Mouse (Mus musculus) midbrain, postnatal 0 days (tissue): ENCODE results near the gene Tenm2. TPM values are rescaled to one million over a fixed set of nuclear protein-coding genes. Genes with fewer than 3 reads are reported as not detected.

ENCODE experiments used
- ATAC-seq: fragments of 200-750 bp; cut with Nextera tagmentation; 2 replicates; pipeline ENCODE4 v1.8.0; 2017; ENCODE audit warnings: moderate number of reproducible peaks, mild to moderate bottlenecking, moderate TSS enrichment, moderate library complexity; ENCODE audit not compliant: low FRiP score
- DNase-seq: peaks from one replicate; pipeline ENCODE4 v3.0.0-alpha.2; 2015; ENCODE audit warnings: low spot score
- H3K27ac ChIP-seq: fragments of 300-500 bp; sonication (generic); 2 replicates; pipeline ENCODE4 v1.5.1; 2014; ENCODE audit warnings: low read depth, mild to moderate bottlenecking, low read length, mixed read lengths
- H3K27me3 ChIP-seq: fragments of 300-500 bp; sonication (generic); 2 replicates; pipeline ENCODE4 v1.6.1; 2014; ENCODE audit warnings: low read length, control low read depth, mixed read lengths; ENCODE audit not compliant: insufficient read depth
- H3K36me3 ChIP-seq: fragments of 300-500 bp; sonication (generic); 2 replicates; pipeline ENCODE4 v1.6.1; 2014; ENCODE audit warnings: low read length, control low read depth, mixed read lengths; ENCODE audit not compliant: insufficient read depth
- H3K4me1 ChIP-seq: fragments of 300-500 bp; sonication (generic); 2 replicates; pipeline ENCODE4 v1.6.1; 2014; ENCODE audit warnings: mild to moderate bottlenecking, control low read depth, antibody characterized with exemption, low read length, mixed read lengths; ENCODE audit not compliant: insufficient read depth
- H3K4me2 ChIP-seq: fragments of 300-500 bp; sonication (generic); 2 replicates; pipeline ENCODE4 v1.6.1; 2014; ENCODE audit warnings: low read depth, mild to moderate bottlenecking, low read length, mixed read lengths; ENCODE audit not compliant: poor library complexity, severe bottlenecking
- H3K4me3 ChIP-seq: fragments of 300-500 bp; sonication (generic); 2 replicates; pipeline ENCODE4 v1.5.1; 2014; ENCODE audit warnings: low read depth, mild to moderate bottlenecking, low read length, moderate library complexity
- H3K9ac ChIP-seq: fragments of 300-500 bp; sonication (generic); replicated peaks from 2 replicates; pipeline ENCODE4 v1.6.1; 2014; ENCODE audit warnings: mild to moderate bottlenecking, low read length, moderate library complexity, mixed read lengths; ENCODE audit not compliant: poor library complexity, severe bottlenecking
- H3K9me3 ChIP-seq: fragments of 300-500 bp; sonication (generic); 2 replicates; pipeline ENCODE4 v1.6.1; 2016; ENCODE audit warnings: low read length, control low read depth
- CTCF ChIP-seq: IDR thresholded peaks from 2 replicates; pipeline ENCODE4 v1.5.1; 2016; ENCODE audit warnings: antibody characterized with exemption, mild to moderate bottlenecking
- WGBS: fragments of 180-500 bp; shearing (Covaris S2); extraction: QIAGEN DNeasy Blood & Tissue Kit; methylation state at CpG from one replicate; pipeline ENCODE4 v1.1.7; 2014; 5-methylcytosine and 5-hydroxymethylcytosine counted together
- polyA plus RNA-seq: library from polyadenylated mRNA; unstranded; fragments of >200 nt; fragmentation: Nextera tagmentation; extraction: Ambion mirVana; gene quantifications from 2 replicates; pipeline ENCODE4 v1.2.1, GENCODE M21; 2015
- total RNA-seq: library from RNA; depleted of rRNA; stranded (reverse); fragments of >200 nt; gene quantifications from 2 replicates; pipeline ENCODE4 v1.2.3, GENCODE M21; 2014

Gene Tenm2
- total and polyA plus RNA-seq, 2 experiments from 2014 or later, result 62.6 to 138 TPM

- TF ChIP-seq CTCF, result no peak
- H3K4me3 ChIP-seq, result no peak overlapping the region
- DNase-seq (no peak), ATAC-seq (no peak)
- no peaks in the 10 kb centered on the region for H3K4me1 ChIP-seq
- no peaks in the 10 kb centered on the region for H3K27me3 ChIP-seq
- no peaks in the 10 kb centered on the region for H3K9me3 ChIP-seq
- H3K27ac ChIP-seq, result no peak overlapping the region
- WGBS, result 90% methylated on average over 5 of the region's 5 CpGs
- no peaks in the 10 kb centered on the region for H3K36me3 ChIP-seq
- H3K4me2 ChIP-seq, result no peak overlapping the region
- no peak overlapping the region for H3K9ac ChIP-seq
Observed at GRCm38 (mm10) chr11:36365067-36365466, 870.7 kb downstream of the Tenm2 start.

GRCm38 (mm10) chr11:36364441-36364840, 871.3 kb downstream of the Tenm2 start:
- Histone ChIP-seq H3K36me3 (no peaks in the 10 kb centered on the region), H3K9ac (no peak overlapping the region), H3K4me1 (no peaks in the 10 kb centered on the region), H3K27me3 (no peaks in the 10 kb centered on the region), H3K4me2 (no peak overlapping the region), H3K4me3 (no peak overlapping the region), H3K27ac (no peak overlapping the region), H3K9me3 (no peaks in the 10 kb centered on the region)
- TF ChIP-seq CTCF, result no peak
- no peak for ATAC-seq
- DNase-seq, result no peak
- WGBS, result 70% methylated on average over 9 of the region's 9 CpGs

DNA sequence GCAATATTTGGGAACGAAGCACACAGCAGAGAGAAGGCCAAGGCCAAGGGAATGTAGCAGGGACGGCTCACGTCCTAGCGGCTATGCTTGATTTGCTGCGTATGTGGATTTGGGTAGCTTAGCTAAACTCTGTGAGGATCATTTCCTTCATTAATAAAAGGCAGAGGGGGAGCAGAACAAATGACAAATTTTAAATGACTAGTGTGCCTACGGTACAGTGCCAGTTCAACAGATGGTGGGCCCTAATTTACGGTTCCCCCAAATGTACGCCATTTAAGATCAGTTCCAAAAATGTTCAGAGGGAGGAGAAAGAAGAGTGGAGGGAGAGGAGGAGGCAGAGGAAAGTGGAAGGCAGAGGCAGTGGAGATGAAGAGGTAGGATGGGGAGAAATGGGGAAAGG, 873.2 kb downstream of the Tenm2 start:
- H3K27ac ChIP-seq, result no peak overlapping the region
- H3K36me3 ChIP-seq, result no peaks in the 10 kb centered on the region
- no peak for TF ChIP-seq CTCF
- no peak overlapping the region for H3K9ac ChIP-seq
- no peak for ATAC-seq
- H3K9me3 ChIP-seq, result no peaks in the 10 kb centered on the region
- no peak for DNase-seq
- H3K4me2 ChIP-seq, result no peak overlapping the region
- no peak overlapping the region for H3K4me3 ChIP-seq
- no peaks in the 10 kb centered on the region for H3K4me1 ChIP-seq
- H3K27me3 ChIP-seq, result no peaks in the 10 kb centered on the region
- WGBS, result 81% methylated on average over 8 of the region's 8 CpGs

GRCm38 (mm10) chr11:36353252-36353651, 882.5 kb downstream of the Tenm2 start:
- no peaks in the 10 kb centered on the region for H3K36me3 ChIP-seq
- no peak overlapping the region for H3K4me2 ChIP-seq
- DNase-seq (no peak), ATAC-seq (no peak)
- H3K27ac ChIP-seq, result no peak overlapping the region
- H3K4me1 ChIP-seq, result 0 out of 2 replicates have a peak, but pooled peaks cover 2% of the 10 kb centered on the region
- H3K27me3 ChIP-seq, result no peaks in the 10 kb centered on the region
- H3K9me3 ChIP-seq, result no peaks in the 10 kb centered on the region
- H3K9ac ChIP-seq, result no peak overlapping the region
- no peak overlapping the region for H3K4me3 ChIP-seq
- WGBS, result 70% methylated on average over 1 of the region's 1 CpGs
- TF ChIP-seq CTCF, result no peak

GRCm38 (mm10) chr11:36351752-36352151, 884.0 kb downstream of the Tenm2 start:
- Histone ChIP-seq H3K27ac (no peak overlapping the region), H3K27me3 (no peaks in the 10 kb centered on the region), H3K4me2 (no peak overlapping the region), H3K4me1 (0 out of 2 replicates have a peak, but pooled peaks cover 2% of the 10 kb centered on the region), H3K4me3 (no peak overlapping the region), H3K36me3 (no peaks in the 10 kb centered on the region), H3K9me3 (no peaks in the 10 kb centered on the region), H3K9ac (no peak overlapping the region)
- 57% methylated on average over 6 of the region's 6 CpGs for WGBS
- DNase-seq (no peak), ATAC-seq (no peak)
- no peak for TF ChIP-seq CTCF

DNA sequence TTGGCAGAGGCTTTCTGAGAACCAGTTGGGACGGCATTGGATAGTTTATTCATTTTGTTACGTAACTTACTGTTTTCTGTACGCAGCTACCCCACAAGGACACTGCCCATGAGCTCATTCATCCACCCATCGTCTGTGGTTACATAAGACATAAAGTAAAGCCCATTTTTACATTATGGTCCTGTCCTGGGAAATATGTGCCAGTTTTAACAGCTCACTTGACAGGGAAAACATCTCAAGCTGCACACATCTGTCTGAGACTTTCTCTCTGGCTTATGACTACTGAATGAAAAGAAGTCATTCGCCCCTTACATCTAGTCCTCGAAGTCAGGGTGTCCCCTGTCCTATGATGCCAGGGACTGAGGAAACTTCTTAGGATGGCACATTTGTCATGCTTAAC, 884.4 kb downstream of the Tenm2 start:
- ATAC-seq (no peak), DNase-seq (no peak)
- Histone ChIP-seq H3K27ac (no peak overlapping the region), H3K9me3 (no peaks in the 10 kb centered on the region), H3K4me3 (no peak overlapping the region), H3K27me3 (no peaks in the 10 kb centered on the region), H3K4me2 (no peak overlapping the region), H3K36me3 (no peaks in the 10 kb centered on the region), H3K9ac (no peak overlapping the region), H3K4me1 (0 out of 2 replicates have a peak, but pooled peaks cover 2% of the 10 kb centered on the region)
- TF ChIP-seq CTCF, result no peak
- WGBS, result 89% methylated on average over 6 of the region's 6 CpGs
